Mouse (Mus musculus) liver, embryonic 11.5 days (tissue): Measurements from ENCODE around the gene Src. TPM values are rescaled to one million over a fixed set of nuclear protein-coding genes. Genes with fewer than 3 reads are reported as not detected.
"Not testable (repeated sequence)": the region's sequence is repeated elsewhere in the genome, so short reads cannot be mapped to it uniquely, and the experiment has no call there.

Experiments used
- ATAC-seq: fragments of 200-750 bp; cut with Nextera tagmentation; replicated peaks from 2 replicates; pipeline ENCODE4 v1.8.0; 2017; ENCODE audit warnings: moderate number of reproducible peaks, mild to moderate bottlenecking, moderate TSS enrichment, moderate library complexity; ENCODE audit not compliant: low FRiP score
- DNase-seq: peaks from one replicate; pipeline ENCODE4 v3.0.0-alpha.2; 2017; ENCODE audit warnings: low spot score
- H3K27ac ChIP-seq: fragments of 300-500 bp; sonication (generic); 2 replicates; pipeline ENCODE4 v1.5.1; 2014; ENCODE audit warnings: mild to moderate bottlenecking, low read depth, low read length, control low read depth
- H3K27me3 ChIP-seq: fragments of 300-500 bp; sonication (generic); replicated peaks from 2 replicates; pipeline ENCODE4 v1.6.1; 2014; ENCODE audit warnings: low read length, mixed read lengths; ENCODE audit not compliant: control insufficient read depth, insufficient read depth
- H3K36me3 ChIP-seq: fragments of 300-500 bp; sonication (generic); 2 replicates; pipeline ENCODE4 v1.6.1; 2014; ENCODE audit warnings: mild to moderate bottlenecking, low read length, moderate library complexity, mixed read lengths; ENCODE audit not compliant: control insufficient read depth, insufficient read depth
- H3K4me1 ChIP-seq: fragments of 300-500 bp; sonication (generic); replicated peaks from 2 replicates; pipeline ENCODE4 v1.6.1; 2014; ENCODE audit warnings: low read length, mixed read lengths; ENCODE audit not compliant: control insufficient read depth, insufficient read depth
- H3K4me2 ChIP-seq: fragments of 300-500 bp; sonication (generic); 2 replicates; pipeline ENCODE4 v1.6.1; 2014; ENCODE audit warnings: mild to moderate bottlenecking, control low read depth, moderate library complexity
- H3K4me3 ChIP-seq: fragments of 300-500 bp; sonication (generic); 2 replicates; pipeline ENCODE4 v1.5.1; 2014; ENCODE audit warnings: low read depth, low read length, control low read depth
- H3K9ac ChIP-seq: fragments of 300-500 bp; sonication (generic); 2 replicates; pipeline ENCODE4 v1.6.1; 2014; ENCODE audit warnings: low read depth, low read length, control low read depth
- H3K9me3 ChIP-seq: fragments of 300-500 bp; sonication (generic); 2 replicates; pipeline ENCODE4 v1.6.1; 2016; ENCODE audit warnings: low read length, inconsistent platforms, mixed read lengths; ENCODE audit not compliant: control insufficient read depth
- WGBS: fragments of 180-500 bp; shearing (Covaris S2); extraction: QIAGEN DNeasy Blood & Tissue Kit; methylation state at CpG from one replicate; pipeline ENCODE4 v1.1.7; 2014; 5-methylcytosine and 5-hydroxymethylcytosine counted together
- polyA plus RNA-seq: library from polyadenylated mRNA; unstranded; fragments of >200 nt; fragmentation: Nextera tagmentation; extraction: Ambion mirVana; gene quantifications from 2 replicates; pipeline ENCODE4 v1.2.1, GENCODE M21; 2014

The Src gene
- polyA plus RNA-seq = 4.4 and 4.8 TPM in 2 replicates

DNA sequence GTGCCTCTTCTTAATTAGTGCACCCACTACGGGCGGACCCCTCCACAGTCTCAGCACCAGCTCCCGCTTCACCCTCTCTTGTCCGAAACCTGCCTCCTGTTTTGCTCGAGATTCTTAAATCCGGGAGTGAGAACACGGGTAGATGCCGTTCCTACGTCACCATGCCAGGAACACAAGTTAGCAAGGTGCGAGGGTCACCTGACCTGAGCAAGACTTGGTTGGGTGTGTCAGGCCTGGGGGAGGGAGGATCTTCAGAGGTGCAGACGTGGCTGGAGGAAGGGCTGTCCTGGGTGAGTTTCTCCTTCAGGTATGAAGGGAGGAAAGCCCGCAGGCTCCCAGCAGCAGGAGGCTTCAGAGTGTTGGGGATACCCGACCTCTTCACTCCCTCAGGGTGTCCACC is at the start of gene Src:
Gene Src (plus strand): TSS at position 239 of the 400 bp plus-strand sequence.
- Histone ChIP-seq H3K4me3 (no peak within 1 kb of the TSS), H3K27ac (no peak within 1 kb of the TSS), H3K36me3 (no peaks in the 10 kb centered on the region), H3K4me2 (no peak within 1 kb of the TSS), H3K9ac (no peak within 1 kb of the TSS), H3K9me3 (no peaks in the 10 kb centered on the region), H3K4me1 (peaks cover 8% of the 10 kb centered on the region), H3K27me3 (peaks cover 2% of the 10 kb centered on the region)
- 22% methylated on average over 13 of the region's 13 CpGs for WGBS
- DNase-seq (no peak), ATAC-seq (no peak)

DNA sequence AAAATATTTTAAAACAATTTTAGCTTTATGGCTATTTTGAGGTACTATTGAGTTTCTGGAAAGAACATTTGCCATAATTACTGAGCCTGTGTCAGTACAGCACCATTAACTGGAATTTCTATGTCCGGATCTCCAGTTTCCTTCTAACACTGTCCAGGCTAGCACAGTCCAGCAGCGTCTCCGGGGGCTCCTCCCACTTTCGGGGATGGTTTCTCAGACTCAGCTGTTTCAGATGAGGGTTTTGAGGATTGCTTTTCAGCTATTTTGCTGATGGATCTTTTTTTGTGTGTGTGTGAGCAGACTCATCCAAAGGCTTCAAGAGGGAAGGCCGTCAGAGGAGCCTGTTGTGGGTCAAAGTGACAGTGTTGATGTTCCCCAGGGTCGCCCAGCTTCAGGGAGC is 46.5 kb upstream of the Src start:
- ATAC-seq (no peak), DNase-seq (no peak)
- no peak overlapping the region for H3K27ac ChIP-seq
- H3K9ac ChIP-seq = no peak overlapping the region
- H3K4me1 ChIP-seq = peaks cover 6% of the 10 kb centered on the region; the same call in 1 of the 2 replicates
- H3K4me3 ChIP-seq = no peak overlapping the region
- WGBS = 65% methylated on average over 6 of the region's 6 CpGs
- H3K4me2 ChIP-seq = no peak overlapping the region
- H3K27me3 ChIP-seq = no peaks in the 10 kb centered on the region
- no peaks in the 10 kb centered on the region for H3K9me3 ChIP-seq
- H3K36me3 ChIP-seq = no peaks in the 10 kb centered on the region

GRCm38 (mm10) chr2:157373681-157374080 is 44.6 kb upstream of the Src start:
- ATAC-seq (no peak), DNase-seq (no peak)
- H3K4me3 ChIP-seq = no peak overlapping the region
- no peak overlapping the region for H3K27ac ChIP-seq
- no peaks in the 10 kb centered on the region for H3K27me3 ChIP-seq
- no peak overlapping the region for H3K4me2 ChIP-seq
- H3K36me3 ChIP-seq = no peaks in the 10 kb centered on the region
- H3K9ac ChIP-seq = no peak overlapping the region
- WGBS = 68% methylated on average over 3 of the region's 3 CpGs
- H3K9me3 ChIP-seq = no peaks in the 10 kb centered on the region
- peaks cover 2% of the 10 kb centered on the region; the same call in 1 of the 2 replicates for H3K4me1 ChIP-seq

GRCm38 (mm10) chr2:157375051-157375450 is 43.2 kb upstream of the Src start:
- 76% methylated on average over 8 of the region's 8 CpGs for WGBS
- Histone ChIP-seq H3K4me3 (no peak overlapping the region), H3K27me3 (no peaks in the 10 kb centered on the region), H3K9me3 (no peaks in the 10 kb centered on the region), H3K27ac (no peak overlapping the region), H3K9ac (no peak overlapping the region), H3K4me1 (peaks cover 2% of the 10 kb centered on the region; the same call in 1 of the 2 replicates), H3K4me2 (no peak overlapping the region), H3K36me3 (0 out of 2 replicates have a peak, but pooled peaks cover 4% of the 10 kb centered on the region)
- DNase-seq (no peak), ATAC-seq (no peak)

DNA sequence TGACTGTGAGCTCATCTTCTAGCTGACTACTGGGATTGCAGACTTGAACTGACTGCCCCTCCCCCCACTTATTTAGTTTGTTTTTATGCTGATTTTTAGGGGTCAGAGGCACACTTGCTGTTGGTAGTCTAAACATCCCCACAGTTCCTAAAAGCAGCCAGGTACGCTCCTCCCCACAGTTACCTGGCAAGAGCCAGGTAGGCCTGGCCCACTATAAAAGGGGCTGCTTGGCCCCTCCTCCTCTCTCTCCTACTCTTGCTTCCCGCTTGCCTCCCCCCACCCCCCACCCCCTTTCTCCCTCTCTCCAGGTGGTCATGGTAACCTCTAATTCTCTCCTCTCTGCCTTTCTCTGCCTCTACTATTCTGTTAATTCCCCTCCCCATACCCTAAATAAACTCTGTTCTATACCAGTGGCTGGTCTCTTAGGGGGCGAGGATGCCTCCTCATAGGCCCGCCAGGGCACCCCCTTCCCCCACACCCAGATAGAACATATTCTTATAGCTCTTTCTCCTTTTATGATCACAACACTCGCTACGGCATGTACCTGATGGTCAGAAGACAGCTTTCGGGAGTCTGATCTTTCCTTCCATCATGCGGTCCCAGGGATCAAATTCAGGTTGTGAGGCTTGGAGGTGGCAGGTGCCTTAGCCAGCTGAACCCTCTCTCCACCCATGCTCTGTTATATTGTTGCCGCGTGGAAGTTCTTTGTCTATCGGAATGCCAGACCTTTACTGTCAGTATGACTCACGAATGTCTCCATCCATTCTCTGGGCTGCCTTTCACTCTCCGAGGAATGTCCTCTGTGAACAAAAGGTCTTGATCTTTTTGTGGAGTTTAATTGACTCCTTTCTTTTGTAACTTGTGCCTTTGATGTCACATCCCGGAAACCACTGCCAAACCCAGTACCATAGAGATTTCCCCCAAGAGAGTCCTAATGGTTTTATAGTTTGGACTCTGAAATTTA is 42.2 kb upstream of the Src start:
- H3K4me2 ChIP-seq = no peak overlapping the region
- H3K36me3 ChIP-seq = 0 out of 2 replicates have a peak, but pooled peaks cover 4% of the 10 kb centered on the region
- H3K27ac ChIP-seq = no peak overlapping the region
- no peak for DNase-seq
- no peak for ATAC-seq
- H3K4me1 ChIP-seq = peaks cover 2% of the 10 kb centered on the region; the same call in 1 of the 2 replicates
- no peak overlapping the region for H3K9ac ChIP-seq
- no peaks in the 10 kb centered on the region for H3K9me3 ChIP-seq
- WGBS = 61% methylated on average over 14 of the region's 14 CpGs
- H3K27me3 ChIP-seq = no peaks in the 10 kb centered on the region
- no peak overlapping the region for H3K4me3 ChIP-seq

GRCm38 (mm10) chr2:157376995-157377394 is 41.2 kb upstream of the Src start:
- H3K9ac ChIP-seq = no peak overlapping the region
- DNase-seq (no peak), ATAC-seq (no peak)
- peaks cover 2% of the 10 kb centered on the region; the same call in 1 of the 2 replicates for H3K4me1 ChIP-seq
- no peak overlapping the region for H3K4me3 ChIP-seq
- H3K9me3 ChIP-seq = no peaks in the 10 kb centered on the region
- H3K4me2 ChIP-seq = no peak overlapping the region
- 0 out of 2 replicates have a peak, but pooled peaks cover 4% of the 10 kb centered on the region for H3K36me3 ChIP-seq
- 71% methylated on average over 3 of the region's 3 CpGs for WGBS
- no peak overlapping the region for H3K27ac ChIP-seq
- no peaks in the 10 kb centered on the region for H3K27me3 ChIP-seq

- Histone ChIP-seq H3K27me3 (no peaks in the 10 kb centered on the region), H3K27ac (no peak overlapping the region), H3K36me3 (0 out of 2 replicates have a peak, but pooled peaks cover 1% of the 10 kb centered on the region), H3K4me2 (no peak overlapping the region), H3K4me3 (no peak overlapping the region), H3K4me1 (no peaks in the 10 kb centered on the region), H3K9ac (no peak overlapping the region), H3K9me3 (no peaks in the 10 kb centered on the region)
- ATAC-seq = no peak
- DNase-seq = no peak
- WGBS = 87% methylated on average over 4 of the region's 4 CpGs
Observed at GRCm38 (mm10) chr2:157384836-157385235, 33.4 kb upstream of the Src start.

GRCm38 (mm10) chr2:157388901-157389590 is 29.2 kb upstream of the Src start:
- DNase-seq, H3K27me3 ChIP-seq, H3K4me3 ChIP-seq, H3K9me3 ChIP-seq, H3K27ac ChIP-seq, H3K36me3 ChIP-seq, H3K4me2 ChIP-seq, ATAC-seq, H3K4me1 ChIP-seq, H3K9ac ChIP-seq: not testable (repeated sequence)
- 92% methylated on average over 14 of the region's 14 CpGs for WGBS
